21 mouse cellular contexts compared by ENCODE assay signal in genomic region chr3:65325254-65325653, GRCm38 (mm10).
DNase-seq lines count a peak whose midpoint lies in the region; ATAC-seq and TF ChIP-seq lines count a peak whose summit lies in the region.
"Had no signal": no experiment of that assay in that cellular context is flagged by ENCODE, and none has a peak within 500 bp of the region (broad histone marks: within the 10 kb centered on the region; RNA-seq: fewer than 3 reads in every experiment).

No protein-coding gene starts in this region.

- TF ChIP-seq CTCF in lung, embryonic 14.5 days (IDR thresholded peaks at IDR 0.05; ENCODE audit: low read depth): no peak
- TF ChIP-seq CTCF in lung, postnatal 0 days (IDR thresholded peaks at IDR 0.05): no peak

- H3K9me3 ChIP-seq in lung, embryonic 14.5 days (ENCODE audit: low read depth, low read length): no peaks in the 10 kb centered on the region
- H3K9me3 ChIP-seq in lung, embryonic 15.5 days: no peaks in the 10 kb centered on the region
- H3K9me3 ChIP-seq in lung, postnatal 0 days (ENCODE audit: low read length): no peaks in the 10 kb centered on the region
- H3K9me3 ChIP-seq in lung, embryonic 16.5 days (ENCODE audit: control insufficient read depth, low read length): no peaks in the 10 kb centered on the region
- H3K9me3 ChIP-seq: G1E had no signal

- H3K36me3 ChIP-seq in lung, embryonic 14.5 days (ENCODE audit: insufficient read depth): no peaks in the 10 kb centered on the region
- no peaks in the 10 kb centered on the region for H3K36me3 ChIP-seq in lung, embryonic 15.5 days
- no peaks in the 10 kb centered on the region for H3K36me3 ChIP-seq in lung, postnatal 0 days (ENCODE audit: insufficient read depth, low read length)
- H3K36me3 ChIP-seq in lung, embryonic 16.5 days (ENCODE audit: control insufficient read depth, insufficient read depth, low read length): no peaks in the 10 kb centered on the region
- H3K36me3 ChIP-seq: G1E had no signal

- peak; percentile 28 for DNase-seq in lung, embryonic 14.5 days
- DNase-seq in lung, adult 18-20 months: no peak
- DNase-seq in lung, postnatal 0 days (ENCODE audit: low spot score): no peak
- no peak for DNase-seq in lung, postnatal 4 days
- DNase-seq: adrenal gland, adult 2 months; adrenal gland, adult 8-10 months; adrenal gland, postnatal 10 days; adrenal gland, postnatal 14 days; adrenal gland, postnatal 25 days; adrenal gland, postnatal 36 days; B cell, adult 2 months; cerebellum, adult 11 months; cerebellum, adult 11-12 months; cerebellum, adult 18-20 months had no signal

- no peak overlapping the region for H3K4me3 ChIP-seq in lung, embryonic 14.5 days (ENCODE audit: low read depth, low read length)
- no peak overlapping the region for H3K4me3 ChIP-seq in lung, embryonic 15.5 days
- no peak overlapping the region for H3K4me3 ChIP-seq in lung, postnatal 0 days (ENCODE audit: low read depth, low read length)
- no peak overlapping the region for H3K4me3 ChIP-seq in lung, embryonic 16.5 days (ENCODE audit: low read length)

- no peak overlapping the region for H3K4me2 ChIP-seq in lung, embryonic 14.5 days
- no peak overlapping the region for H3K4me2 ChIP-seq in lung, embryonic 15.5 days
- no peak overlapping the region for H3K4me2 ChIP-seq in lung, postnatal 0 days (replicated peaks; ENCODE audit: low read depth, low read length)
- H3K4me2 ChIP-seq in lung, embryonic 16.5 days (ENCODE audit: low read depth, low read length): no peak overlapping the region

- H3K27ac ChIP-seq in lung, embryonic 14.5 days (ENCODE audit: low read depth): no peak overlapping the region; the same call in 1 of the 2 replicates
- peak overlapping the region; percentile 71 for H3K27ac ChIP-seq in lung, embryonic 15.5 days
- H3K27ac ChIP-seq in lung, postnatal 0 days (ENCODE audit: low read length): no peak overlapping the region
- H3K27ac ChIP-seq in lung, embryonic 16.5 days (ENCODE audit: low read length): peak overlapping the region; percentile 18

- TF ChIP-seq EP300 in lung, postnatal 0 days (IDR thresholded peaks at IDR 0.05): no peak

- H3K4me1 ChIP-seq in lung, embryonic 14.5 days (ENCODE audit: insufficient read depth): peaks cover 5% of the 10 kb centered on the region; the same call in 1 of the 2 replicates
- peaks cover 19% of the 10 kb centered on the region for H3K4me1 ChIP-seq in lung, embryonic 15.5 days
- no peaks in the 10 kb centered on the region for H3K4me1 ChIP-seq in lung, postnatal 0 days (ENCODE audit: insufficient read depth, low read depth, low read length)
- peaks cover 9% of the 10 kb centered on the region for H3K4me1 ChIP-seq in lung, embryonic 16.5 days (replicated peaks; ENCODE audit: control insufficient read depth, insufficient read depth, low read length)

- ATAC-seq in lung, embryonic 14.5 days (ENCODE audit: insufficient read depth): peak; percentile 76; the same call in 1 of the 2 replicates
- peak; percentile 70; the same call in 1 of the 2 replicates for ATAC-seq in lung, embryonic 15.5 days (ENCODE audit: borderline replicate concordance, extremely low read depth, low FRiP score, low TSS enrichment)
- ATAC-seq in lung, postnatal 0 days: no peak
- peak; percentile 70 for ATAC-seq in lung, embryonic 16.5 days (ENCODE audit: low read depth)
- ATAC-seq: activated CD4-positive, CD25-positive, alpha-beta regulatory T cell, adult 4 months; CD4-positive, CD25-positive, alpha-beta regulatory T cell, adult 4 months; Patski had no signal

- 44% methylated on average over 3 of the region's 3 CpGs for WGBS in lung, embryonic 14.5 days
- 47% methylated on average over 3 of the region's 3 CpGs for WGBS in lung, embryonic 15.5 days
- WGBS in lung, postnatal 0 days: 40% methylated on average over 3 of the region's 3 CpGs
- WGBS in lung, embryonic 16.5 days: 38% methylated on average over 3 of the region's 3 CpGs

- no peaks in the 10 kb centered on the region for H3K27me3 ChIP-seq in lung, embryonic 14.5 days (ENCODE audit: insufficient read depth, low read length)
- H3K27me3 ChIP-seq in lung, embryonic 15.5 days: no peaks in the 10 kb centered on the region
- no peaks in the 10 kb centered on the region for H3K27me3 ChIP-seq in lung, postnatal 0 days (replicated peaks; ENCODE audit: insufficient read depth, low read length)
- H3K27me3 ChIP-seq in lung, embryonic 16.5 days (ENCODE audit: control insufficient read depth, insufficient read depth, low read depth, low read length): no peaks in the 10 kb centered on the region
- H3K27me3 ChIP-seq: CH12.LX had no signal

- H3K9ac ChIP-seq in lung, embryonic 14.5 days: no peak overlapping the region
- H3K9ac ChIP-seq in lung, embryonic 15.5 days: no peak overlapping the region
- no peak overlapping the region for H3K9ac ChIP-seq in lung, postnatal 0 days (replicated peaks; ENCODE audit: low read depth)
- H3K9ac ChIP-seq in lung, embryonic 16.5 days (ENCODE audit: low read length): no peak overlapping the region

Comparison
In these comparisons a context has a peak if more than half of its experiments do, and no peak if none do; other contexts are left out.
1. H3K27ac ChIP-seq: peak in lung, embryonic 15.5 days (single experiment) and lung, embryonic 16.5 days (single experiment); none in lung, embryonic 14.5 days (single experiment) and lung, postnatal 0 days (single experiment).